Mouse (Mus musculus) lung, postnatal 14 days (tissue): ENCODE results near the gene Arnt2.

ENCODE experiments used
- DNase-seq: peaks from one replicate; pipeline ENCODE4 v3.0.0; 2021

The Arnt2 gene

GRCm38 (mm10) chr7:84409896-84410521 is at the start of gene Arnt2:
TSS of gene Arnt2 (minus strand) at chr7:84410176.
- DNase-seq: peak; percentile 1

- DNase-seq: no peak
These were observed 41.7 kb upstream of the Arnt2 start for GRCm38 (mm10) chr7:84451681-84452080.

- no peak for DNase-seq
These were observed 39.1 kb upstream of the Arnt2 start for GRCm38 (mm10) chr7:84449066-84449465.

GRCm38 (mm10) chr7:84448512-84448911 is 38.5 kb upstream of the Arnt2 start:
- DNase-seq: no peak

- DNase-seq: no peak
These were observed 37.9 kb upstream of the Arnt2 start for GRCm38 (mm10) chr7:84447740-84448435.

GRCm38 (mm10) chr7:84447060-84447459 is 37.1 kb upstream of the Arnt2 start:
- DNase-seq: peak; percentile 46

GRCm38 (mm10) chr7:84442343-84442911 is 32.5 kb upstream of the Arnt2 start:
- no peak for DNase-seq

- DNase-seq: no peak
These were observed 29.6 kb upstream of the Arnt2 start for GRCm38 (mm10) chr7:84439606-84440005.

GRCm38 (mm10) chr7:84434901-84435300 is 24.9 kb upstream of the Arnt2 start:
- DNase-seq: no peak

- DNase-seq: no peak
These were observed 22.2 kb upstream of the Arnt2 start for GRCm38 (mm10) chr7:84432151-84432550.

- DNase-seq: no peak
These were observed 17.2 kb upstream of the Arnt2 start for GRCm38 (mm10) chr7:84427221-84427620.

GRCm38 (mm10) chr7:84424670-84425385 is 14.9 kb upstream of the Arnt2 start:
- peak; percentile 27 for DNase-seq

GRCm38 (mm10) chr7:84421753-84422152 is 11.8 kb upstream of the Arnt2 start:
- DNase-seq: no peak

GRCm38 (mm10) chr7:84421291-84421665 is 11.3 kb upstream of the Arnt2 start:
- no peak for DNase-seq

GRCm38 (mm10) chr7:84420581-84421290 is 10.8 kb upstream of the Arnt2 start:
- no peak for DNase-seq

GRCm38 (mm10) chr7:84417441-84417840 is 7.5 kb upstream of the Arnt2 start:
- no peak for DNase-seq

- DNase-seq: no peak
These were observed 2.6 kb upstream of the Arnt2 start for GRCm38 (mm10) chr7:84412570-84412969.

GRCm38 (mm10) chr7:84409241-84409895 is 608 bp downstream of the Arnt2 start:
- peak; percentile 6 for DNase-seq

- DNase-seq: no peak
These were observed 1.7 kb downstream of the Arnt2 start for GRCm38 (mm10) chr7:84408282-84408681.

- no peak for DNase-seq
These were observed 6.6 kb downstream of the Arnt2 start for GRCm38 (mm10) chr7:84403371-84403770.

- no peak for DNase-seq
These were observed 8.1 kb downstream of the Arnt2 start for GRCm38 (mm10) chr7:84401641-84402455.

GRCm38 (mm10) chr7:84397320-84397719 is 12.7 kb downstream of the Arnt2 start:
- DNase-seq: no peak
